Mouse (Mus musculus): ENCODE results near the gene Aox2. TPM values are rescaled to one million over a fixed set of nuclear protein-coding genes. Genes with fewer than 3 reads are reported as not detected.

The Aox2 gene
- polyA plus RNA-seq, 1 experiment: not detected

DNA sequence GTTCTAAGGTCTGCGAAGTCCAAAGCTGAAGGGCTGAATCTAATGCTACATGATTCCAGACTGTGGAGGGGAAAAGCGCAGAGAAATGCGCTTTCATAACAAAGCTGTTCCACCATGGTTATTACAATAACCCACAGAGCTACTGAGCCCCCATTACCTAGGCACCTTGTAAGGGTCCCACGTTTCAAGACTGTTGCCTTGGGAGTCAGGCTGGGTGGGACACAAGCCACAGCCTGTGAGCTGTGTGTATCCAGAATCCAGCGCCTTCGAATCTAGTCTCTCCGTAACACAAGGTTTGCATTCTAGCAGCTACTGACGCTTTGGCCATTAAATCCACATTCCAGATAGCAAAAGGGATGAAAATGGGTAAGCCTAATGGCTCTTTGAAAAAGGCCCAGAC, 35.0 kb downstream of the Aox2 start:
- Histone ChIP-seq H3K27ac (ENCODE audit: insufficient read depth, low read depth, low read length) (no peak overlapping the region), H3K4me1 (ENCODE audit: control insufficient read depth, insufficient read depth, low read length) (peaks cover 14% of the 10 kb centered on the region), H3K4me3 (ENCODE audit: insufficient read depth, low read length) (no peak overlapping the region)
- TF ChIP-seq POLR2A (IDR thresholded peaks at IDR 0.05; ENCODE audit: borderline replicate concordance, low read depth, low read length) (no peak), CTCF (IDR thresholded peaks at IDR 0.05; ENCODE audit: low read depth, low read length) (no peak)

DNA sequence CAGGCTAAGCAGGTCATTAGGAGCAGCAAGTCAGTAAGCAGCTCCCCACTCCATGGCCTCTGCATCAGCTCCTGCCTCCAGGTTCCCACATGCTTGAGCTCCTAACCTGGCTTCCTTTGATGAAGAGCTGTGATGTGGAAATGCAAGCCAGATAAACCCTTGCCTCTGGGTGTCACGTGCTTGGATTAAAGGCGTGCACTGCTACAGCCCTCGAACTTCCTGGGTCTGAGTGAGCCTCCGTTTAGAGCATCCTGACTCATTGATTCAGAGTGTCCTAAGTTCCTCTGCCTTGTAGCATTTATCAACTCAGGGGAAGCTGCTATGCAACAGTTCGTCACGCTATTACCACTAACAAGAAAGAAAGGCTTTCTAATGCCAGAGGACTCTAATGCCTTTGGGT, 37.4 kb downstream of the Aox2 start:
- no peak for TF ChIP-seq POLR2A (IDR thresholded peaks at IDR 0.05; ENCODE audit: borderline replicate concordance, low read depth, low read length)
- TF ChIP-seq CTCF (IDR thresholded peaks at IDR 0.05; ENCODE audit: low read depth, low read length): no peak
- peaks cover 14% of the 10 kb centered on the region for H3K4me1 ChIP-seq (ENCODE audit: control insufficient read depth, insufficient read depth, low read length)
- H3K27ac ChIP-seq (ENCODE audit: insufficient read depth, low read depth, low read length): no peak overlapping the region; the same call in 1 of the 2 replicates
- no peak overlapping the region for H3K4me3 ChIP-seq (ENCODE audit: insufficient read depth, low read length)

DNA sequence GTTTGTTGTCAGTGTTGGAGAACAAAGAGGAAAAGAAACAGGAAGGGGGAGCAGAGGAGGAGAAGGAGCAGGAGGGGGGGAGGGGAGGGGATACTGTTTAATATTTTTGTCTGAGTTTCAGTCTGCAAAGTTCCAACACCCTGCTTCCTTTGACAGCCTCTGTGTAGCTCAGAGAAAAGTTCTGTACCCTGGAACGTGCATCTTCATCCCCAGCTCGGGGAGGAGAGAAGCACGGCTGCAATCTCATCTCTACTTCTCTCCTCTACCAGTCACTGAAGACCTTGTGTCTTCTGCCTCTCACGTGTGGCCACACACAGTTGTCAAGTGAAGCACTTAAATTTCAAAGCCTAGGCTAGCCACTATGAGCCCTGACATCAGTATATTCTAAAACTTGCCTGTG, 55.1 kb downstream of the Aox2 start:
- H3K27ac ChIP-seq (ENCODE audit: insufficient read depth, low read depth, low read length): no peak overlapping the region
- no peak for TF ChIP-seq CTCF (IDR thresholded peaks at IDR 0.05; ENCODE audit: low read depth, low read length)
- TF ChIP-seq POLR2A (IDR thresholded peaks at IDR 0.05; ENCODE audit: borderline replicate concordance, low read depth, low read length): no peak
- peaks cover 7% of the 10 kb centered on the region for H3K4me1 ChIP-seq (ENCODE audit: control insufficient read depth, insufficient read depth, low read length)
- H3K4me3 ChIP-seq (ENCODE audit: insufficient read depth, low read length): no peak overlapping the region

DNA sequence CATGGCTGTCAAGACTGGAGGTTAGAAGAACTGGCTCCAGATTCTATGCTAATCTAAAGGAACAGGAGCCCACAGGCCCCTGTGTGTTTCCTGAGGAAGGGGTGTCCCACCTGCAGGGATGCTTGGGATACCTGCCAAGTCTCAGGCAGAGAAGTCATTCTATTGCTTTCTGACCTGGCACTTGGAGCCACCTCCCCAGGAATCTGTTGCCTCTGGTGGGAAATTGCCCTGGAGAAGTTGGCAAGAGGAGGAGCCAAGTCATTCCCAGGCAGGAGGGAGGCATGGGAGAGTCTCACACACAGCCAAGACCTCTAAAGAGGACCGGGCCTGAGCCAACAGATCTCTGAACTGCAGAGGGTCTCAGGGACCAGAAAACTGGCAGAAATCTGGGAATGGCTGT, 61.8 kb downstream of the Aox2 start:
- no peak for TF ChIP-seq POLR2A (IDR thresholded peaks at IDR 0.05; ENCODE audit: borderline replicate concordance, low read depth, low read length)
- no peak for TF ChIP-seq CTCF (IDR thresholded peaks at IDR 0.05; ENCODE audit: low read depth, low read length)
- H3K4me3 ChIP-seq (ENCODE audit: insufficient read depth, low read length): no peak overlapping the region
- H3K4me1 ChIP-seq (ENCODE audit: control insufficient read depth, insufficient read depth, low read length): peaks cover 10% of the 10 kb centered on the region
- H3K27ac ChIP-seq (ENCODE audit: insufficient read depth, low read depth, low read length): no peak overlapping the region

DNA sequence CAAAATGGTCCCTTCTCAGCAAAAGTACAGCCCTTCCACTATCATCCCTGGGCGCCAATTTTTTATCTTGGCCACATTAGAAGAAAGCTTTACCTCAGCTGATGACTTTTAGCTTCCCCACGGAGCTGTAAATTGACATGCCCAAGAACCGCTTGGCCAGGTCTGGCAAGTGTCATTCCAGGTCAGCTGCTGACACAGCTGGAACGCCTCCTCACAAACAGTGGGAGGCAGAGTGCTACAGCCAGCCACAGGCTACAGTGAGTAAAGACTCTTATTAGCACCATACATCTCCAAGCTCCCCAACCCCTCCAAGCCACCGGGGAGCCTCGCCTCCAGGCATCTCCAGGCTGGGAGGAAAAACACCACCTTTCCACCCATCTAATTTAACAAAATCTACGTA, 63.5 kb downstream of the Aox2 start:
- Histone ChIP-seq H3K4me3 (ENCODE audit: insufficient read depth, low read length) (no peak overlapping the region), H3K27ac (ENCODE audit: insufficient read depth, low read depth, low read length) (no peak overlapping the region), H3K4me1 (ENCODE audit: control insufficient read depth, insufficient read depth, low read length) (peaks cover 16% of the 10 kb centered on the region)
- no peak for TF ChIP-seq POLR2A (IDR thresholded peaks at IDR 0.05; ENCODE audit: borderline replicate concordance, low read depth, low read length)
- no peak for TF ChIP-seq CTCF (IDR thresholded peaks at IDR 0.05; ENCODE audit: low read depth, low read length)

DNA sequence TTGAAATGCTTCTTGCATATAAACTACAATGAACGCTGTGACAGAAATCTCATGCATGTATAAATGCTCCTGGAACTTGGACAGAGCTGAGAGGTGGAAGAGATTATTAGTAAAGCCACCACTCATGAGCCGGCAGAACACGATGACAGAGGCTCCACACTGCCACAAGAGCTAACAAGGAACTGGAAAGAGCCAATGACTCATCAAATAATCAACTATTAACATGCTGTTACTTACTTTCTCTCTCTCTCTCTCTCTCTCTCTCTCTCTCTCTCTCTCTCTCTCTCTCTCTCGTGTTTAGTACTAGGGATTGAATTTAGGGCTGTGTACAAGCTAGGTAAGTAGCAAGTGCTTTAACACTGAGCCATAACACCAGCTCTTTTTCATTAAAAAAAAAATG, 65.7 kb downstream of the Aox2 start:
- no peak for TF ChIP-seq CTCF (IDR thresholded peaks at IDR 0.05; ENCODE audit: low read depth, low read length)
- TF ChIP-seq POLR2A (IDR thresholded peaks at IDR 0.05; ENCODE audit: borderline replicate concordance, low read depth, low read length): no peak
- peaks cover 25% of the 10 kb centered on the region for H3K4me1 ChIP-seq (ENCODE audit: control insufficient read depth, insufficient read depth, low read length)
- H3K27ac ChIP-seq (ENCODE audit: insufficient read depth, low read depth, low read length): no peak overlapping the region
- no peak overlapping the region for H3K4me3 ChIP-seq (ENCODE audit: insufficient read depth, low read length)

DNA sequence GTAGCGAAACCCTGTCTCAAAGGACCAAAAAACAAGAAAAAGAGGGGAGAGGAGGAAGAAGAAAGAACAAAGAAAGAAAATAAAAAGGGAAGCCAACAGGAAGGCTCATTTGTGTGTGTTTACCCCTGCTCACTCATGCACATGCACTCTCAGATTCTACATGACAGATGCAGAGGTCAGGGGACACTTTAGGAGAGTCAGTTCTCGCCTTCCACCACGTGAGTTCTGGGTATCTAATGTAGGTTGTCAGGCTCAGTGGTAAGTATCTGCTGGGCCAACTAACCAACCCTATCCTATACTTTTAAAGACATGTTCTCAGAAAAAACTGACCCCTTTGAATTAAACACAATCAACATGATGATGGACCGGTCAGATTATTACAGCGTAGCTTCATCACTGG, 66.4 kb downstream of the Aox2 start:
- no peak overlapping the region for H3K27ac ChIP-seq (ENCODE audit: insufficient read depth, low read depth, low read length)
- H3K4me3 ChIP-seq (ENCODE audit: insufficient read depth, low read length): no peak overlapping the region
- peaks cover 30% of the 10 kb centered on the region for H3K4me1 ChIP-seq (ENCODE audit: control insufficient read depth, insufficient read depth, low read length)
- TF ChIP-seq CTCF (IDR thresholded peaks at IDR 0.05; ENCODE audit: low read depth, low read length): no peak
- TF ChIP-seq POLR2A (IDR thresholded peaks at IDR 0.05; ENCODE audit: borderline replicate concordance, low read depth, low read length): no peak

DNA sequence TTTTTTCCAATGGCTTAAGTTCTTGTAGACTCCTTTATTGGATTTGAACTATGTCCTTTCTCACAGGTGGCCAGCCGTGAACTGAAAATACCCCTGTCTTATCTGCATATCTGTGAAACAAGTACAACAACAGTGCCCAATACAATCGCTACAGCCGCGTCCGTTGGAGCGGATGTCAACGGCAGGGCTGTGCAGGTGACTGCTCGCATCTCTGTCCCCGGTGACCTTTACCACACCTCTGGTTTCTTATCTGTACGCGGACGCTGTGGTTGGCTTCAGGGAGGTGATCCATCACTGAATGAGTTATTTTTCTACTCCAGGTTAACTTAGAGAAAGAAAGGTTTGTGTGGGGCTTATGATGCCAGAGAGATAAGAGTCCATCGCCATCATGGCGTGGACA, 68.0 kb downstream of the Aox2 start:
- peaks cover 33% of the 10 kb centered on the region for H3K4me1 ChIP-seq (ENCODE audit: control insufficient read depth, insufficient read depth, low read length)
- H3K27ac ChIP-seq (ENCODE audit: insufficient read depth, low read depth, low read length): no peak overlapping the region
- TF ChIP-seq POLR2A (IDR thresholded peaks at IDR 0.05; ENCODE audit: borderline replicate concordance, low read depth, low read length) (no peak), CTCF (IDR thresholded peaks at IDR 0.05; ENCODE audit: low read depth, low read length) (no peak)
- H3K4me3 ChIP-seq (ENCODE audit: insufficient read depth, low read length): no peak overlapping the region

DNA sequence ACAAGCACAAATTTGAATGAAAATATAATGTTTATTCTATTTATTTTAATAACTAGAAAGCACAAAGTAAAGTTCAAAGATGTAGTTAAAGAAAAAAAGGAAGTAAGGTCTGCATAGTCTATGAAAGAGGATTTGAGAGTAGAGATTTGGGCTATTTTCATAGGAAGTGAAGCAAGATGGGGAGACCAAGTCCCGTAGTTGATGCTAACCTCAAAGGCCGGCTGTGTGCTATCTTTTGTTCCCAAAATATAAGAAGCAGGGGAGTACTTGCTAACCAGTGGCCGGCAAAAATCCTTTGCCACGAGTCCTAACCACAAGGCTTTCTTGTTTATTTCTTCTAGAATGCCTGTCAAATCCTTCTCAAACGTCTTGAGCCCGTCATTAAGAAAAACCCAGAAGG, 70.6 kb downstream of the Aox2 start:
- H3K4me3 ChIP-seq (ENCODE audit: insufficient read depth, low read length): peak overlapping the region; percentile 4
- H3K27ac ChIP-seq (ENCODE audit: insufficient read depth, low read depth, low read length): peak overlapping the region; percentile 89
- peaks cover 43% of the 10 kb centered on the region for H3K4me1 ChIP-seq (ENCODE audit: control insufficient read depth, insufficient read depth, low read length)
- TF ChIP-seq CTCF (IDR thresholded peaks at IDR 0.05; ENCODE audit: low read depth, low read length): no peak
- no peak for TF ChIP-seq POLR2A (IDR thresholded peaks at IDR 0.05; ENCODE audit: borderline replicate concordance, low read depth, low read length)

DNA sequence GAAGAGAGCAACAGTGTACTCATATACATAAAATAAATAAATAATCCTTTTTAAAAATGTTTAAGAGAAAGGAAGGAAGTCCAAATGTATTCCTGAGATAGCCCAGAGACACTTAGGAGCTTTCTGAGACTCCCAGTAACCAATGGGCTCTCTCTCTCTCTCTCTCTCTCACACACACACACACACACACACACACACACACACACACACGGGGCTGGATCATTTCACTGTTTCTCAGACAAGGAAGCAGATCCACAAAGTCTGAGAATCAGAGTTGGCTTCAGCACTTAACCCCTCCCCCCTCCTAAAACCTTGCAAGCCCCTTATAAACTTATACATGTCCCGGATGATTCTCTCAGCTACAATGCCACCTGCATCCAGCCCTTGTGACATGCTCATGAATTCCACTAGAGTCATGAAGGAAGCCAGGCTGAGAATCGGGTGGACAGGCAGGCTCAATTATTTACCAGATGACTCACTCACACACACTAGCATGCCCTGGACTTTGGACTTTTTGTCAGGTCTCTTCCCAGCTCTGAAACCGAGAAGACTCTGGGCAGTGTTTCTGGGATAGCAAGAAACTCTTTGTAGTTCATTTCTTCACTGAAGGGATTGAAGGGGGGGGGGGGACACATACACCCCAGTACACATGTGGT, 75.2 kb downstream of the Aox2 start:
- peaks cover 28% of the 10 kb centered on the region for H3K4me1 ChIP-seq (ENCODE audit: control insufficient read depth, insufficient read depth, low read length)
- no peak for TF ChIP-seq CTCF (IDR thresholded peaks at IDR 0.05; ENCODE audit: low read depth, low read length)
- no peak for TF ChIP-seq POLR2A (IDR thresholded peaks at IDR 0.05; ENCODE audit: borderline replicate concordance, low read depth, low read length)
- H3K27ac ChIP-seq (ENCODE audit: insufficient read depth, low read depth, low read length): no peak overlapping the region
- no peak overlapping the region for H3K4me3 ChIP-seq (ENCODE audit: insufficient read depth, low read length)

All from bone marrow macrophage, adult 2 months (primary cell).